Mouse (Mus musculus) testis, postnatal 10 days (tissue): ENCODE data around the gene Magi2.

Experiments used
- DNase-seq: peaks from one replicate; pipeline ENCODE4 v3.0.0; 2021; ENCODE audit warnings: low spot score

Magi2 gene

GRCm38 (mm10) chr5:19951102-19951501, 724.3 kb downstream of the Magi2 start:
- no peak for DNase-seq

- DNase-seq: no peak
These were observed 737.3 kb downstream of the Magi2 start for GRCm38 (mm10) chr5:19964113-19964512.

- no peak for DNase-seq
These were observed 745.9 kb downstream of the Magi2 start for GRCm38 (mm10) chr5:19972736-19973135.

- no peak for DNase-seq
These were observed 747.0 kb downstream of the Magi2 start for GRCm38 (mm10) chr5:19973852-19974251.

GRCm38 (mm10) chr5:19981518-19981917, 754.7 kb downstream of the Magi2 start:
- no peak for DNase-seq

GRCm38 (mm10) chr5:19982031-19982430, 755.2 kb downstream of the Magi2 start:
- no peak for DNase-seq

GRCm38 (mm10) chr5:19999486-19999885, 772.6 kb downstream of the Magi2 start:
- no peak for DNase-seq

GRCm38 (mm10) chr5:19999912-20000311, 773.1 kb downstream of the Magi2 start:
- DNase-seq: no peak

- DNase-seq: no peak
These were observed 779.8 kb downstream of the Magi2 start for GRCm38 (mm10) chr5:20006616-20007015.

- no peak for DNase-seq
These were observed 780.4 kb downstream of the Magi2 start for GRCm38 (mm10) chr5:20007246-20007645.

- DNase-seq: no peak
These were observed 783.4 kb downstream of the Magi2 start for GRCm38 (mm10) chr5:20010210-20010609.

- DNase-seq: no peak
These were observed 791.2 kb downstream of the Magi2 start for GRCm38 (mm10) chr5:20018063-20018462.

GRCm38 (mm10) chr5:20046649-20047048, 819.8 kb downstream of the Magi2 start:
- DNase-seq: no peak

GRCm38 (mm10) chr5:20048386-20048785, 821.5 kb downstream of the Magi2 start:
- no peak for DNase-seq

GRCm38 (mm10) chr5:20050284-20050683, 823.4 kb downstream of the Magi2 start:
- no peak for DNase-seq

- no peak for DNase-seq
These were observed 828.2 kb downstream of the Magi2 start for GRCm38 (mm10) chr5:20055000-20055399.

GRCm38 (mm10) chr5:20056074-20056842, 829.4 kb downstream of the Magi2 start:
- no peak for DNase-seq

GRCm38 (mm10) chr5:20056856-20057255, 830.0 kb downstream of the Magi2 start:
- no peak for DNase-seq

GRCm38 (mm10) chr5:20062011-20062410, 835.2 kb downstream of the Magi2 start:
- no peak for DNase-seq

GRCm38 (mm10) chr5:20065081-20065480, 838.2 kb downstream of the Magi2 start:
- no peak for DNase-seq

GRCm38 (mm10) chr5:20068496-20068895, 841.7 kb downstream of the Magi2 start:
- DNase-seq: no peak

- DNase-seq: no peak
These were observed 842.2 kb downstream of the Magi2 start for GRCm38 (mm10) chr5:20068921-20069486.

GRCm38 (mm10) chr5:20074101-20074500, 847.3 kb downstream of the Magi2 start:
- DNase-seq: no peak

- no peak for DNase-seq
These were observed 848.0 kb downstream of the Magi2 start for GRCm38 (mm10) chr5:20074867-20075266.
